Mouse (Mus musculus) lung, postnatal 0 days (tissue): Measurements from ENCODE around the gene Ccdc91.
A peak's percentile ranks its signal among the peaks of the same experiment; 100 is the strongest.

Experiments
- CTCF ChIP-seq: IDR thresholded peaks from 2 replicates; pipeline ENCODE4 v1.5.1; 2016; ENCODE audit warnings: antibody characterized with exemption, mild to moderate bottlenecking
- EP300 ChIP-seq: IDR thresholded peaks from 2 replicates; pipeline ENCODE4 v1.6.1; 2016; ENCODE audit warnings: antibody characterized with exemption, mild to moderate bottlenecking, control low read depth

- TF ChIP-seq EP300 (0 out of 2 replicates have a peak, but pooled peaks have one; percentile 18), CTCF (no peak)
Observed at GRCm38 (mm10) chr6:147455775-147456174, 19.9 kb upstream of the Ccdc91 start.
